Mouse (Mus musculus): ENCODE data around the gene Foxr2. TPM values are rescaled to one million over a fixed set of nuclear protein-coding genes. Genes with fewer than 3 reads are reported as not detected.

The Foxr2 gene
- not detected in 2 replicates for polyA plus RNA-seq (2012; ENCODE audit: insufficient read depth, insufficient read length, missing spikeins)

DNA sequence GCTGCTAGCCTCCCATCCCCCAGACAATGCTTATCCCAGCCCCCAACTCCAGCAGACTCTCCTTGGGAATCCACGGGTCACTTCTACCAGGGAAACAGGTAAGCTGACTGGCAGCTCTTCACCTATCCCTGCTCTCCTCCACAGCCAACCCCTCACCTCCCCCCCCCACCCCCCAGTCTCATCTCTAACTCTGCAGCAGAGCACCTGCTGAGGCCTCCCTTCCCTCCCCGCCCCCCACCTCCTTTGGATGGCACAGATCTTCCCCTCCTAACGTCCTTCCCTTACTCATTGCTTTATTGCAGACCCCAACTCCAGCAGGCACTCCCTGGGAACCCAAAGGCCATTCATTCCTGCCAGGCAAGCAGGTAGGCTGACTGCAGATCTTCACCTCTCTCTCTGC, at the start of gene Foxr2:
Gene Foxr2 (plus strand): TSS at position 301 of the 400 bp plus-strand sequence.
- Histone ChIP-seq H3K4me3 (ENCODE audit: insufficient read depth, low read length) (no peak within 1 kb of the TSS), H3K4me1 (ENCODE audit: control insufficient read depth, insufficient read depth, low read length) (no peaks in the 10 kb centered on the region), H3K27ac (ENCODE audit: insufficient read depth, low read depth, low read length) (no peak within 1 kb of the TSS)
- no peak for TF ChIP-seq CTCF (IDR thresholded peaks at IDR 0.05; ENCODE audit: low read depth, low read length)
- no peak for TF ChIP-seq POLR2A (IDR thresholded peaks at IDR 0.05; ENCODE audit: borderline replicate concordance, low read depth, low read length)

DNA sequence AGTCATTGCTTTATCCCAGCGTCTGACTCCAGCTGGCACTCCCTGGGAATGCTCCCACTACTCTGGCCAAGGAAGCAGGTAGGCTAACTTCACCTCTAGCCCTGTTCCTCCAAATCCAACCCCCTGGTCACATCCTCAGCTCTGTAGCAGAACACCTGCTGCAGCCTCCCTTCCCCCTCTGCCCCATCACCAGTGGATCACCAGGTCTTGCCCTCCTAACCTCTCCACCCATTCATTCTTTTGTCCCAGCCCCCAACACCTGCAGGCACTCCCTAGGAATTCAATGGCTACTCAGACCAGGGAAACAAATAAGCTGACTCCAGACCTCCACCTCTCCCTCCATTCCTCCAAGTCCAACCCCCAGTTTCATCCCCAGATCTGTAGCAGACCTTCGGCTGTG, 427 bp downstream of the Foxr2 start:
- no peak overlapping the region for H3K27ac ChIP-seq (ENCODE audit: insufficient read depth, low read depth, low read length)
- TF ChIP-seq CTCF (IDR thresholded peaks at IDR 0.05; ENCODE audit: low read depth, low read length) (no peak), POLR2A (IDR thresholded peaks at IDR 0.05; ENCODE audit: borderline replicate concordance, low read depth, low read length) (no peak)
- no peak overlapping the region for H3K4me3 ChIP-seq (ENCODE audit: insufficient read depth, low read length)
- H3K4me1 ChIP-seq (ENCODE audit: control insufficient read depth, insufficient read depth, low read length): no peaks in the 10 kb centered on the region

DNA sequence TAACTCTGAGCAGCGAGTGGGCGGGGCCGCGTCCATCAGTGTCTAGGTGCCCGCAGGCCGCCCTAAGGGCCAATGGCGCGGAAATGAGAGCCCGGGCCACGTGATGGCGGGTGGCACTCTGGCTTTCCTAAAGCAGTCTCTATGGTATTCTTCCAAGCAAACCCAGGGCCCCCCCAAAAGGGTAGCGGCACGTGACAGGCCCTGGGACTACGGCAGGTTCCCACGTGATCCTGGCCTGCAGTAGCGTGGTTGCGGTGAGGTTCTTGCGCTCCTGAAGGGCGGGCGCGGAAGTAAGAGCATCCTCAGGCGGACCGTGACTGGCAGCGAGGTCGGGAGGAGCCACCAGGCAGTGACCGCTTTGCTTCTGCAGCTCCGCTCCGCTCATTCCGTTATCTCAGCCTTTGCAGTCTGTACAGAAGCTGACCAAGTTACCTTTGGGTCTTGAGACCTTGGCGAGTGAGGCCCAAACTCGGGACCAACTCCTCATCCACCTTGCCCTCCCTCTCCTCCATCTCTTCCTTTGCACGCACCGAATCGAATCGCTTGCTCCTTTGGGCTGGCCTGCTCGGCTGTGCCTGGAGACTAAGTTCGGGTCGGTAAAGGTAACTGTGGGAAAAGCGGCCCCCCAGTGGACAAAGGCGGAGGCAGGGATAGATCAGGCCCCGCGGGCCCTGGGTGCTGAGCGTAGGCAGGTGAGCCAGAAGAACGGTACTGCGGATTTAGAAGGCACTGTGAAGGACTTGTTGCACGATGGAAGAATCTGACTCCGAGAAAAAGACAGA, 21.3 kb downstream of the Foxr2 start, which contains the start of gene Rragb:
Gene Rragb (plus strand): TSS at position 248 of the 782 bp plus-strand sequence.
- TF ChIP-seq POLR2A (IDR thresholded peaks at IDR 0.05; ENCODE audit: borderline replicate concordance, low read depth, low read length): no peak
- TF ChIP-seq CTCF (IDR thresholded peaks at IDR 0.05; ENCODE audit: low read depth, low read length): no peak
- Histone ChIP-seq H3K4me3 (ENCODE audit: insufficient read depth, low read length) (peak within 1 kb of the TSS; percentile 66), H3K27ac (ENCODE audit: insufficient read depth, low read depth, low read length) (no peak within 1 kb of the TSS), H3K4me1 (ENCODE audit: control insufficient read depth, insufficient read depth, low read length) (no peaks in the 10 kb centered on the region)

DNA sequence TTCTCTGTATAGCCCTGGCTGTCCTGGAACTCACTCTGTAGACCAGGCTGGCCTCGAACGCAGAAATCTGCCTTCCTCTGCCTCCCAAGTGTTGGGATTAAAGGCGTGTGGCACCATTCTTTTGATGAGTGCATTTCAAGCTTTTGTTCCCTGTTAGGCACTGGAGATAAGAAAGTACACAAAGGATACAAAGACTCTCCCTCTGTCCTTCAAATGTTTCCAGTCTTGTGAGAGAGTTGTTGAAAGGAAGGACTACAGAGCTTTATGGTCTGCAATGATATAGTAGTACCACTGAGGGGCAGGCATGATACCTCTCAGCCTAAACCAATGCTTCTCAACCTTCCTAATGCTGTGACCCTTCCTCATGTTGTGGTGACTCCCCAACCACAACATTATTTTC, 24.1 kb downstream of the Foxr2 start:
- H3K4me3 ChIP-seq (ENCODE audit: insufficient read depth, low read length): no peak overlapping the region
- no peak overlapping the region for H3K27ac ChIP-seq (ENCODE audit: insufficient read depth, low read depth, low read length)
- no peaks in the 10 kb centered on the region for H3K4me1 ChIP-seq (ENCODE audit: control insufficient read depth, insufficient read depth, low read length)
- no peak for TF ChIP-seq CTCF (IDR thresholded peaks at IDR 0.05; ENCODE audit: low read depth, low read length)
- no peak for TF ChIP-seq POLR2A (IDR thresholded peaks at IDR 0.05; ENCODE audit: borderline replicate concordance, low read depth, low read length)

DNA sequence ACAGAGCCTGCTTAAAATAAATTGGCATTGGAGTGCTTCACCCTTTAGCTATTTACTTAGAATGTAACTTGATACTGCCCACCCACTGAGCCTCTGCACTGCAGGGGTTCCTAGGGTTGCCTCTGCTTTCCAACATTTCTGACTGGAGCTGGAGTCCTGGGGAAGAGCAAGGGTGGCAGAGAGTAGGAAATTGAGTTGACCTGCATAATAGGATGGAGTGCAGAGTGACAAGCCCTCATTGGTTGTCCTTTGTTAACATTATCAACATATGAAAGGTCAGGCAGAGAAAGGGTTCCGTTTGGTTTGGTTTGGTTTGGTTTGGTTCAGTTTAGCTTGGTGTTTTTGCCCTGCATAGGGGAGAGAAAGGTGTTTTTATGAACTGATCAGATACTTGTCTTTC, 33.2 kb downstream of the Foxr2 start:
- Histone ChIP-seq H3K27ac (ENCODE audit: insufficient read depth, low read depth, low read length) (no peak overlapping the region), H3K4me1 (ENCODE audit: control insufficient read depth, insufficient read depth, low read length) (no peaks in the 10 kb centered on the region), H3K4me3 (ENCODE audit: insufficient read depth, low read length) (no peak overlapping the region)
- no peak for TF ChIP-seq POLR2A (IDR thresholded peaks at IDR 0.05; ENCODE audit: borderline replicate concordance, low read depth, low read length)
- no peak for TF ChIP-seq CTCF (IDR thresholded peaks at IDR 0.05; ENCODE audit: low read depth, low read length)

DNA sequence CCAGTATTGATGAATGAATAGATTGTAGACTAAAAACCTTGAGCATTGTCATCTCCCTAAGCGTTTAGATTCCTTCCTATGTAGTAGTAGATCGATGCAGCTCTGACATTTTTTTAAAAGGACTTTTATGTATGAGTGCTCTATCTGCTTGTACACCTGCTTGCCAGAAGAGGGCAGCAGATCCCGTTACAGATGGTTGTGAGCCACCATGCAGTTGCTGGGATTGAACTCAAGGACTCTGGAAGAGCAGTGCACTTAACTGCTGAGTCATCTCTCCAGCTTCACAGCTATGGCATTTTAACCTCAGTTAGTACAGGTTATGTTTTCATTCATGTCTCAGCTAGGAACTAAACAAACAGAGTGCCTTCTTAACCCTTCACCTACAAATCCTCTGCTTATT, 36.7 kb downstream of the Foxr2 start:
- H3K4me3 ChIP-seq (ENCODE audit: insufficient read depth, low read length): no peak overlapping the region
- H3K4me1 ChIP-seq (ENCODE audit: control insufficient read depth, insufficient read depth, low read length): peaks cover 5% of the 10 kb centered on the region; the same call in 1 of the 2 replicates
- TF ChIP-seq CTCF (IDR thresholded peaks at IDR 0.05; ENCODE audit: low read depth, low read length) (peak; percentile 9; the same call in 1 of the 2 replicates), POLR2A (IDR thresholded peaks at IDR 0.05; ENCODE audit: borderline replicate concordance, low read depth, low read length) (no peak)
- H3K27ac ChIP-seq (ENCODE audit: insufficient read depth, low read depth, low read length): no peak overlapping the region

DNA sequence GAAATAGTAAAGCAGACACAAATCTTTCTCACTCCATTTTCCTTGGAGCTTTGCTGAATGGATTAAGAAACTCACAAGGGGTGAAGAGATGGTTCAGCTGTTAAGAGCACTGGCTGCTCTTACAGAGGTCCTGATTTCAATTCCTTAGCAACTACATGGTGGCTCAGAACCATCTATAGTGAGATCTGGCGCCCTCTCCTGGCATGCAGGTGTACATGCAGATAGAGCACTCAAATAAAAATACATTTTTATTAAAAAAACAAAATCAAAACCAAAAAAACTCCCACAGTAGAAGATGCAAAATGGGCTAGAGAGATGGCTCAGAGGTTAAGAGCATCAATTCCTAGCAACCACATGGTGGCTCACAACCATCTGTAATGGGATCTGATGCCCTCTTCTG, 56.2 kb downstream of the Foxr2 start:
- Histone ChIP-seq H3K4me1 (ENCODE audit: control insufficient read depth, insufficient read depth, low read length) (no peaks in the 10 kb centered on the region), H3K27ac (ENCODE audit: insufficient read depth, low read depth, low read length) (no peak overlapping the region), H3K4me3 (ENCODE audit: insufficient read depth, low read length) (no peak overlapping the region)
- TF ChIP-seq CTCF (IDR thresholded peaks at IDR 0.05; ENCODE audit: low read depth, low read length) (no peak), POLR2A (IDR thresholded peaks at IDR 0.05; ENCODE audit: borderline replicate concordance, low read depth, low read length) (no peak)

DNA sequence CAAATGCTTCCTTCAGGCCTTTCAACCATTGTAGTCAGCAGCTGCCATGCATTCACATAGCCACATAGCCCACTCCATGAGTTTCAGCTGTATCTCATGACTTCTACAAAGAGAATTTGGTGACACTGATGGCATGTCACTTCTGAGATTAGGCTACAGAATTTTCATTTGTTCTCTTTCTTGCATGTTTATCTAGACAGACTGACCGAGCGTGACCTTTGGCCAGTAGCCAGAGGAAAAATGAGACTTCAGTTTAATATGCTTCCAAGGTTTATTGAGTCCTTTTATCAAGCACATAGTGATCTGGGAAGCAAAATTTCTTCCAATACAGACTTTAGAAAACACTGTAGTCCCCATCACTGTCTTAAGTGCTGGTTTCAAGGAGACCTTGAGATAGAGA, 63.6 kb downstream of the Foxr2 start:
- TF ChIP-seq CTCF (IDR thresholded peaks at IDR 0.05; ENCODE audit: low read depth, low read length) (no peak), POLR2A (IDR thresholded peaks at IDR 0.05; ENCODE audit: borderline replicate concordance, low read depth, low read length) (no peak)
- Histone ChIP-seq H3K4me3 (ENCODE audit: insufficient read depth, low read length) (no peak overlapping the region), H3K4me1 (ENCODE audit: control insufficient read depth, insufficient read depth, low read length) (no peaks in the 10 kb centered on the region), H3K27ac (ENCODE audit: insufficient read depth, low read depth, low read length) (no peak overlapping the region)

Other genes with a start within 250 kb of the Foxr2 start
- not detected in 2 replicates for gene Usp51, start 112.3 kb upstream of the Foxr2 start, polyA plus RNA-seq (2012; ENCODE audit: insufficient read depth, insufficient read length, missing spikeins)
- 0.76 and 0.78 TPM in 2 replicates for gene Mageh1, start 81.2 kb upstream of the Foxr2 start, polyA plus RNA-seq (2012; ENCODE audit: insufficient read depth, insufficient read length, missing spikeins)
- 0.74 and 0.85 TPM in 2 replicates for gene Rragb, start 21.2 kb downstream of the Foxr2 start, polyA plus RNA-seq (2012; ENCODE audit: insufficient read depth, insufficient read length, missing spikeins)
- 3.2 and 4.4 TPM in 2 replicates for gene Klf8, start 118.7 kb downstream of the Foxr2 start, polyA plus RNA-seq (2012; ENCODE audit: insufficient read depth, insufficient read length, missing spikeins)

Data from bone marrow macrophage, adult 2 months (primary cell).